Mouse (Mus musculus) hindbrain, embryonic 10.5 days (tissue): ENCODE results near the gene Spcs3. TPM values are rescaled to one million over a fixed set of nuclear protein-coding genes. Genes with fewer than 3 reads are reported as not detected.
A peak's percentile ranks its signal among the peaks of the same experiment; 100 is the strongest.

Experiments
- DNase-seq: peaks from one replicate; pipeline ENCODE4 v3.0.0-alpha.2; 2017; ENCODE audit warnings: low spot score
- H3K27ac ChIP-seq: fragments of 300-500 bp; sonication (generic); 2 replicates; pipeline ENCODE4 v1.5.1; 2016; ENCODE audit warnings: mild to moderate bottlenecking, moderate library complexity
- H3K27me3 ChIP-seq: fragments of 300-500 bp; sonication (generic); 2 replicates; pipeline ENCODE4 v1.6.1; 2016; ENCODE audit warnings: mild to moderate bottlenecking; ENCODE audit not compliant: poor library complexity, insufficient read depth, severe bottlenecking
- H3K36me3 ChIP-seq: fragments of 300-500 bp; sonication (generic); 2 replicates; pipeline ENCODE4 v1.6.1; 2016; ENCODE audit warnings: mild to moderate bottlenecking, moderate library complexity
- H3K4me1 ChIP-seq: fragments of 300-500 bp; sonication (generic); replicated peaks from 2 replicates; pipeline ENCODE4 v1.6.1; 2016; ENCODE audit warnings: mild to moderate bottlenecking
- H3K4me3 ChIP-seq: fragments of 300-500 bp; sonication (generic); 2 replicates; pipeline ENCODE4 v1.5.1; 2016; ENCODE audit warnings: mild to moderate bottlenecking, moderate library complexity
- H3K9me3 ChIP-seq: fragments of 300-500 bp; sonication (generic); 2 replicates; pipeline ENCODE4 v1.6.1; 2016; ENCODE audit warnings: mild to moderate bottlenecking, moderate library complexity
- WGBS: fragments of 180-500 bp; shearing (Covaris S2); methylation state at CpG from one replicate; pipeline ENCODE4 v1.1.7; 2016; 5-methylcytosine and 5-hydroxymethylcytosine counted together
- polyA plus RNA-seq: library from polyadenylated mRNA; unstranded; fragments of >200 nt; fragmentation: Nextera tagmentation; extraction: Ambion mirVana; gene quantifications from 2 replicates; pipeline ENCODE4 v1.2.1, GENCODE M21; 2016

Spcs3 gene
- polyA plus RNA-seq, 1 experiment from 2014 or later, result 61.9 TPM

GRCm38 (mm10) chr8:54493915-54494314 lies 35.9 kb downstream of the Spcs3 start:
- Histone ChIP-seq H3K27me3 (no peaks in the 10 kb centered on the region), H3K27ac (no peak overlapping the region), H3K4me1 (no peaks in the 10 kb centered on the region), H3K9me3 (no peaks in the 10 kb centered on the region), H3K4me3 (no peak overlapping the region), H3K36me3 (no peaks in the 10 kb centered on the region)
- no peak for DNase-seq
- 51% methylated on average over 3 of the region's 3 CpGs for WGBS

- Histone ChIP-seq H3K4me3 (no peak overlapping the region), H3K27ac (no peak overlapping the region), H3K27me3 (no peaks in the 10 kb centered on the region), H3K4me1 (no peaks in the 10 kb centered on the region), H3K9me3 (no peaks in the 10 kb centered on the region), H3K36me3 (no peaks in the 10 kb centered on the region)
- DNase-seq, result peak; percentile 33
- 21% methylated on average over 6 of the region's 6 CpGs for WGBS
Observed at GRCm38 (mm10) chr8:54493110-54493509, 36.7 kb downstream of the Spcs3 start.

- DNase-seq, result no peak
- H3K4me1 ChIP-seq, result no peaks in the 10 kb centered on the region
- H3K27ac ChIP-seq, result no peak overlapping the region
- no peaks in the 10 kb centered on the region for H3K27me3 ChIP-seq
- no peaks in the 10 kb centered on the region for H3K36me3 ChIP-seq
- 84% methylated on average over 4 of the region's 4 CpGs for WGBS
- H3K9me3 ChIP-seq, result no peaks in the 10 kb centered on the region
- H3K4me3 ChIP-seq, result no peak overlapping the region
Observed at GRCm38 (mm10) chr8:54491934-54492333, 37.9 kb downstream of the Spcs3 start.

GRCm38 (mm10) chr8:54491057-54491690 lies 38.6 kb downstream of the Spcs3 start:
- 34% methylated on average over 6 of the region's 6 CpGs for WGBS
- Histone ChIP-seq H3K9me3 (no peaks in the 10 kb centered on the region), H3K27ac (no peak overlapping the region), H3K4me3 (no peak overlapping the region), H3K4me1 (no peaks in the 10 kb centered on the region; the same call in 1 of the 2 replicates), H3K36me3 (no peaks in the 10 kb centered on the region), H3K27me3 (no peaks in the 10 kb centered on the region)
- no peak for DNase-seq

GRCm38 (mm10) chr8:54488437-54488836 lies 41.4 kb downstream of the Spcs3 start:
- Histone ChIP-seq H3K4me3 (no peak overlapping the region), H3K4me1 (no peaks in the 10 kb centered on the region; the same call in 1 of the 2 replicates), H3K9me3 (no peaks in the 10 kb centered on the region), H3K36me3 (no peaks in the 10 kb centered on the region), H3K27me3 (no peaks in the 10 kb centered on the region), H3K27ac (no peak overlapping the region)
- 79% methylated on average over 4 of the region's 4 CpGs for WGBS
- no peak for DNase-seq

DNA sequence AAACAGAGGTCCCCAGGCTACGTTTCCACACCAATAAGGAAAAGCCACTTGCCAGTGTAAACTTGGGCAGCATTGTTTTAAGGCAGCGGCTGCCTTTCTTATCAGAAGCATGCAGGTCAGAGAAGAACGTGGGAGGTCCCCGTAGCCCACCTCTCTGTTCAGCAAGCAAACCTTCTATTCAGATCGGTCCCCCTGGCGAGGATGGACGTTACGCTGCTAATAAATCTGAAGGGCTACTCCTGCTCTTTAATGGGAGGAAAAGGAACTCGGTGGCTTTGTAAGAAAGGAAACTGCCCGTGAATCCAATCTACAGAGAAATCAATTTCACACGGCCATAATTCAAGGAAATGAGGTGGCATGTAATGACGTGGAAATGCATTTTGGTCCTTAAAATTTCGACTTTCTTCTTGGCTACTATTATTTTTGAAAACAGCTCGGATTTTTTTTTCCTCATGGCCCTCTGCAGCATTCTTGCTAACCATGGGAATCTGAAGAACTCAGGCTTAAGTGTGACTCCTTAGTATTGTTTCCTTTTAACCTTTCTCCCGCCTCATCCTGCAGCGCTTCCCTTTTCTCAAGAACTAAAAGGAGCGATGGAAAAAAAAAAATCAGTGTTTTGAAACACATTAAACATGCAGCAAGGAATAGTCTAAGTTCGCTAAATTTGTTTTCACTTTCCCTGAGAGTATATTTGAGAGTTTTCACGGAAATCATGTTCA lies 43.1 kb downstream of the Spcs3 start:
- DNase-seq, result no peak
- H3K4me1 ChIP-seq, result no peaks in the 10 kb centered on the region; the same call in 1 of the 2 replicates
- H3K27me3 ChIP-seq, result no peaks in the 10 kb centered on the region
- WGBS, result 43% methylated on average over 19 of the region's 19 CpGs
- H3K9me3 ChIP-seq, result no peaks in the 10 kb centered on the region
- no peaks in the 10 kb centered on the region for H3K36me3 ChIP-seq
- H3K27ac ChIP-seq, result 0 out of 2 replicates have a peak overlapping the region, but pooled peaks have one; percentile 40
- H3K4me3 ChIP-seq, result no peak overlapping the region

Other genes starting within 250 kb of the Spcs3 start
- 4.2 and 6.3 TPM in 2 replicates for gene Asb5, start 418 bp downstream of the Spcs3 start, polyA plus RNA-seq
- gene Spata4, start 70.8 kb upstream of the Spcs3 start, polyA plus RNA-seq, result not detected in 2 replicates